Mouse (Mus musculus) macrophage (primary cell): ENCODE data around the gene Kirrel3. TPM values are rescaled to one million over a fixed set of nuclear protein-coding genes. Genes with fewer than 3 reads are reported as not detected.

Experiments used
- H3K27ac ChIP-seq: fragments of 350-480 bp; formaldehyde crosslinking; 2 replicates; pipeline ENCODE4 v1.9.0; 2021
- H3K36me3 ChIP-seq: fragments of 350-480 bp; formaldehyde crosslinking; 2 replicates; pipeline ENCODE4 v1.9.0; 2021; ENCODE audit errors: inconsistent target
- H3K4me3 ChIP-seq: fragments of 350-480 bp; formaldehyde crosslinking; 2 replicates; pipeline ENCODE4 v1.9.0; 2021; ENCODE audit errors: inconsistent target
- H3K79me2 ChIP-seq: fragments of 350-480 bp; formaldehyde crosslinking; 2 replicates; pipeline ENCODE4 v1.9.0; 2021; ENCODE audit errors: inconsistent target
- WGBS: methylation state at CpG from one replicate; pipeline ENCODE4 v1.1.7; 2026; ENCODE audit warnings: inconsistent platforms; ENCODE audit not compliant: missing documents; 5-methylcytosine and 5-hydroxymethylcytosine counted together
- polyA plus RNA-seq: library from polyadenylated mRNA; stranded (reverse); fragments of 250-400 nt; gene quantifications from 3 replicates; pipeline ENCODE4 v1.2.4, GENCODE M21; 2018; ENCODE audit warnings: inconsistent platforms
- total RNA-seq, 78 experiments: library from RNA; depleted of rRNA; stranded (reverse); fragments of 250-400 nt; gene quantifications; 1 replicate in 9 of 78; 2 replicates in 24 of 78; 3 replicates in 43 of 78; 4 replicates in 2 of 78; pipeline ENCODE4 v1.2.4; 2018; ENCODE audit warnings: inconsistent platforms in 56 of 78

Kirrel3 gene
- not detected for total RNA-seq (2018; cell fraction: chromatin; rRNA removed)
- total RNA-seq (2018; cell fraction: cytosol; rRNA removed) = not detected
- total RNA-seq (2018; cell fraction: nucleus; rRNA removed) = not detected
- polyA plus RNA-seq = not detected in 3 replicates

GRCm38 (mm10) chr9:34485759-34486431, at the start of gene Kirrel3:
Gene Kirrel3, plus strand, starts transcription at chr9:34485894.
- Histone ChIP-seq H3K4me3 (no peak within 1 kb of the TSS), H3K36me3 (no peaks in the 10 kb centered on the region), H3K27ac (no peak within 1 kb of the TSS), H3K79me2 (no peaks in the 10 kb centered on the region)
- 3% methylated on average over 30 of the region's 35 CpGs for WGBS

- WGBS = 80% methylated on average over 4 of the region's 4 CpGs
- H3K4me3 ChIP-seq = no peak overlapping the region
- no peaks in the 10 kb centered on the region for H3K79me2 ChIP-seq
- no peaks in the 10 kb centered on the region for H3K36me3 ChIP-seq
- H3K27ac ChIP-seq = no peak overlapping the region
These were observed 45.0 kb upstream of the Kirrel3 start for GRCm38 (mm10) chr9:34440721-34441120.

GRCm38 (mm10) chr9:34443950-34444349, 41.7 kb upstream of the Kirrel3 start:
- Histone ChIP-seq H3K36me3 (no peaks in the 10 kb centered on the region), H3K79me2 (no peaks in the 10 kb centered on the region), H3K4me3 (no peak overlapping the region), H3K27ac (no peak overlapping the region)
- WGBS = 72% methylated on average over 4 of the region's 4 CpGs

- H3K36me3 ChIP-seq = no peaks in the 10 kb centered on the region
- H3K27ac ChIP-seq = no peak overlapping the region
- H3K4me3 ChIP-seq = no peak overlapping the region
- no peaks in the 10 kb centered on the region for H3K79me2 ChIP-seq
- WGBS = 87% methylated on average over 15 of the region's 15 CpGs
These were observed 39.0 kb upstream of the Kirrel3 start for GRCm38 (mm10) chr9:34446497-34447350.

GRCm38 (mm10) chr9:34447736-34448135, 38.0 kb upstream of the Kirrel3 start:
- H3K79me2 ChIP-seq = no peaks in the 10 kb centered on the region
- H3K27ac ChIP-seq = no peak overlapping the region
- H3K36me3 ChIP-seq = no peaks in the 10 kb centered on the region
- no peak overlapping the region for H3K4me3 ChIP-seq
- 95% methylated on average over 2 of the region's 2 CpGs for WGBS

- Histone ChIP-seq H3K36me3 (no peaks in the 10 kb centered on the region), H3K79me2 (no peaks in the 10 kb centered on the region), H3K4me3 (no peak overlapping the region), H3K27ac (no peak overlapping the region)
- WGBS = 75% methylated on average over 4 of the region's 4 CpGs
These were observed 37.2 kb upstream of the Kirrel3 start for GRCm38 (mm10) chr9:34448467-34448866.

- WGBS = 69% methylated on average over 5 of the region's 5 CpGs
- H3K4me3 ChIP-seq = no peak overlapping the region
- no peaks in the 10 kb centered on the region for H3K36me3 ChIP-seq
- no peak overlapping the region for H3K27ac ChIP-seq
- H3K79me2 ChIP-seq = no peaks in the 10 kb centered on the region
These were observed 27.5 kb upstream of the Kirrel3 start for GRCm38 (mm10) chr9:34458189-34458588.

- no peak overlapping the region for H3K4me3 ChIP-seq
- H3K36me3 ChIP-seq = no peaks in the 10 kb centered on the region
- H3K79me2 ChIP-seq = no peaks in the 10 kb centered on the region
- H3K27ac ChIP-seq = no peak overlapping the region
- whole genome bisulfite sequencing = 78% methylated on average over 5 of the region's 5 CpGs
These were observed 25.7 kb upstream of the Kirrel3 start for GRCm38 (mm10) chr9:34459968-34460367.

GRCm38 (mm10) chr9:34463666-34464065, 22.0 kb upstream of the Kirrel3 start:
- H3K4me3 ChIP-seq = no peak overlapping the region
- H3K36me3 ChIP-seq = no peaks in the 10 kb centered on the region
- no peak overlapping the region for H3K27ac ChIP-seq
- 68% methylated on average over 2 of the region's 2 CpGs for WGBS
- no peaks in the 10 kb centered on the region for H3K79me2 ChIP-seq

GRCm38 (mm10) chr9:34466058-34466457, 19.6 kb upstream of the Kirrel3 start:
- Histone ChIP-seq H3K36me3 (no peaks in the 10 kb centered on the region), H3K79me2 (no peaks in the 10 kb centered on the region), H3K27ac (no peak overlapping the region), H3K4me3 (no peak overlapping the region)
- WGBS = 54% methylated on average over 3 of the region's 3 CpGs

- H3K36me3 ChIP-seq = no peaks in the 10 kb centered on the region
- WGBS = 72% methylated on average over 3 of the region's 3 CpGs
- H3K4me3 ChIP-seq = no peak overlapping the region
- no peak overlapping the region for H3K27ac ChIP-seq
- H3K79me2 ChIP-seq = no peaks in the 10 kb centered on the region
These were observed 16.5 kb upstream of the Kirrel3 start for GRCm38 (mm10) chr9:34469180-34469579.

GRCm38 (mm10) chr9:34476206-34476605, 9.5 kb upstream of the Kirrel3 start:
- 65% methylated on average over 5 of the region's 5 CpGs for WGBS
- no peaks in the 10 kb centered on the region for H3K79me2 ChIP-seq
- no peaks in the 10 kb centered on the region for H3K36me3 ChIP-seq
- no peak overlapping the region for H3K27ac ChIP-seq
- H3K4me3 ChIP-seq = no peak overlapping the region

- 72% methylated on average over 2 of the region's 2 CpGs for WGBS
- Histone ChIP-seq H3K27ac (no peak overlapping the region), H3K79me2 (no peaks in the 10 kb centered on the region)
These were observed 7.2 kb upstream of the Kirrel3 start for GRCm38 (mm10) chr9:34478494-34478893.

GRCm38 (mm10) chr9:34483236-34483635, 2.5 kb upstream of the Kirrel3 start:
- WGBS = 87% methylated on average over 2 of the region's 2 CpGs

More at GRCm38 (mm10) chr9:34478494-34478893, 7.2 kb upstream of the Kirrel3 start:
- no peaks in the 10 kb centered on the region for H3K36me3 ChIP-seq
- no peak overlapping the region for H3K4me3 ChIP-seq

GRCm38 (mm10) chr9:34484665-34485064, 1.0 kb upstream of the Kirrel3 start:
- Histone ChIP-seq H3K36me3 (no peaks in the 10 kb centered on the region), H3K4me3 (no peak overlapping the region), H3K79me2 (no peaks in the 10 kb centered on the region), H3K27ac (no peak overlapping the region)
- 70% methylated on average over 6 of the region's 6 CpGs for WGBS

More at GRCm38 (mm10) chr9:34483236-34483635, 2.5 kb upstream of the Kirrel3 start:
- H3K36me3 ChIP-seq = no peaks in the 10 kb centered on the region
- no peak overlapping the region for H3K4me3 ChIP-seq
- no peaks in the 10 kb centered on the region for H3K79me2 ChIP-seq
- H3K27ac ChIP-seq = no peak overlapping the region
